Mouse (Mus musculus): ENCODE results near the gene Pcdh7.

- peak; percentile 61; the same call in 1 of the 2 replicates for TF ChIP-seq CTCF (IDR thresholded peaks at IDR 0.05; ENCODE audit: low read depth)
- TF ChIP-seq EP300 (IDR thresholded peaks at IDR 0.05; ENCODE audit: low read depth), result no peak
Measured at GRCm38 (mm10) chr5:57713980-57714379, 3.8 kb upstream of the Pcdh7 start.

Data from liver, embryonic 14.5 days (tissue).